Mouse (Mus musculus) neural tube, embryonic 11.5 days (tissue): ENCODE data around the gene Gm3383. TPM values are rescaled to one million over a fixed set of nuclear protein-coding genes. Genes with fewer than 3 reads are reported as not detected.
"Not testable (repeated sequence)": the region's sequence is repeated elsewhere in the genome, so short reads cannot be mapped to it uniquely, and the experiment has no call there.

ENCODE experiments used
- ATAC-seq: fragments of 200-750 bp; cut with Nextera tagmentation; 2 replicates; pipeline ENCODE4 v1.8.0; 2017; ENCODE audit warnings: moderate number of reproducible peaks, mild to moderate bottlenecking, moderate TSS enrichment, moderate library complexity; ENCODE audit not compliant: insufficient read depth, low FRiP score, low TSS enrichment
- DNase-seq: peaks from one replicate; pipeline ENCODE4 v3.0.0-alpha.2; 2015; ENCODE audit warnings: low spot score
- H3K27ac ChIP-seq: fragments of 300-500 bp; sonication (generic); 2 replicates; pipeline ENCODE4 v1.5.1; 2014; ENCODE audit warnings: low read depth, mild to moderate bottlenecking, low read length
- H3K27me3 ChIP-seq: fragments of 300-500 bp; sonication (generic); 2 replicates; pipeline ENCODE4 v1.6.1; 2014; ENCODE audit warnings: mild to moderate bottlenecking, low read length, mixed read lengths; ENCODE audit not compliant: control insufficient read depth, insufficient read depth
- H3K36me3 ChIP-seq: fragments of 300-500 bp; sonication (generic); 2 replicates; pipeline ENCODE4 v1.6.1; 2014; ENCODE audit warnings: mild to moderate bottlenecking, low read length, moderate library complexity, mixed read lengths; ENCODE audit not compliant: control insufficient read depth, insufficient read depth
- H3K4me1 ChIP-seq: fragments of 300-500 bp; sonication (generic); 2 replicates; pipeline ENCODE4 v1.6.1; 2014; ENCODE audit warnings: low read length, mixed read lengths; ENCODE audit not compliant: control insufficient read depth, insufficient read depth
- H3K4me2 ChIP-seq: fragments of 300-500 bp; sonication (generic); 2 replicates; pipeline ENCODE4 v1.6.1; 2014; ENCODE audit warnings: low read depth, mild to moderate bottlenecking, moderate library complexity
- H3K4me3 ChIP-seq: fragments of 300-500 bp; sonication (generic); 2 replicates; pipeline ENCODE4 v1.5.1; 2014; ENCODE audit warnings: low read depth, low read length
- H3K9ac ChIP-seq: fragments of 300-500 bp; sonication (generic); 2 replicates; pipeline ENCODE4 v1.6.1; 2014; ENCODE audit warnings: mild to moderate bottlenecking, low read length
- H3K9me3 ChIP-seq: fragments of 300-500 bp; sonication (generic); 2 replicates; pipeline ENCODE4 v1.6.1; 2016; ENCODE audit warnings: low read length; ENCODE audit not compliant: control insufficient read depth
- WGBS: fragments of 180-500 bp; shearing (Covaris S2); extraction: QIAGEN DNeasy Blood & Tissue Kit; methylation state at CpG from one replicate; pipeline ENCODE4 v1.1.7; 2014; 5-methylcytosine and 5-hydroxymethylcytosine counted together
- polyA plus RNA-seq: library from polyadenylated mRNA; unstranded; fragments of >200 nt; fragmentation: Nextera tagmentation; extraction: Ambion mirVana; gene quantifications from 2 replicates; pipeline ENCODE4 v1.2.1, GENCODE M21; 2014

Gm3383 gene
- polyA plus RNA-seq = 1.4 TPM in 2 replicates

DNA sequence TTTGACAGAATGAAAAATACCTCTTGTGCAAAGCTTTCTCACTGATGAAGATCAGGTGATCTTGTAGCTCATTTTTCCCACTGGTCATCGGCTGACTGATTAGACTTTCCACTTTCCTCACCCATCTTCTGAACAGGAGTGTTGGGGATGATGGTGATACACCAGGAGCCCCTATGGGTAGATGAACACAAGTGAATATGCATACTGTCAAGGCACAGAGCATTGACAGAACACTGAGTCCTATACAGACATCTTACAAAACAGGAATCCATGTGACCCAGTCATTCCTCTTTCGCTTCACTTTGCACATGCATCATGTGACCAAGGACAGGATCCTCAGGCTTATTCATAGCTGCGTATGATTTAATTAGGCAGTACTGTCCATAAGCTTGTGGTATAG lies at the start of gene Gm3383:
Gene Gm3383 (minus strand): TSS at position 101 of the 400 bp plus-strand sequence.
- not testable (repeated sequence) for H3K4me2 ChIP-seq, H3K27ac ChIP-seq
- WGBS = no CpG with 5 or more reads among the region's 3 CpGs

DNA sequence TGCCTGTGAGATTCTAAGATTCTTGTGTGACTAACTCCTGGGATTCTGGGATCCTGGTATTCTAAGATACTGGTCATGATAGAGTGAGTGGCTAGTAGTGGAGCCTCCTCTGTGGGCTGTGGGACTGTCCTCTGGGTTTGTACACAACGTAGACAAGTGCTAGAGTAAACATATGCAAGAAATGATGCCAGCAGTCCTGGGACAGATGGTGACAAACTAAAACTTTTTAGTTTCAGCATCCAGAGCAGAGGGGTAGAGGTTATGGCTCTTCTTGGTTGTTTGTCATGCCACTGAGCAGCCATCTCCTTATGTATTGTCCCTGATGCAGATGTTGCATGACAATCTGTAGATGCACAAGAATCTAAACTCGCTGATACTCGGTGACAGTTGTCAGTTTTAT lies 48.1 kb upstream of the Gm3383 start:
- not testable (repeated sequence) for H3K9ac ChIP-seq, ATAC-seq, H3K27ac ChIP-seq, H3K4me2 ChIP-seq, H3K36me3 ChIP-seq, H3K4me1 ChIP-seq, H3K4me3 ChIP-seq, DNase-seq, H3K27me3 ChIP-seq, H3K9me3 ChIP-seq
- WGBS = 93% methylated on average over 3 of the region's 3 CpGs

More for the DNA sequence above, at the start of gene Gm3383:
- H3K4me1 ChIP-seq, H3K36me3 ChIP-seq, H3K27me3 ChIP-seq, DNase-seq, ATAC-seq, H3K9ac ChIP-seq, H3K9me3 ChIP-seq, H3K4me3 ChIP-seq: not testable (repeated sequence)

DNA sequence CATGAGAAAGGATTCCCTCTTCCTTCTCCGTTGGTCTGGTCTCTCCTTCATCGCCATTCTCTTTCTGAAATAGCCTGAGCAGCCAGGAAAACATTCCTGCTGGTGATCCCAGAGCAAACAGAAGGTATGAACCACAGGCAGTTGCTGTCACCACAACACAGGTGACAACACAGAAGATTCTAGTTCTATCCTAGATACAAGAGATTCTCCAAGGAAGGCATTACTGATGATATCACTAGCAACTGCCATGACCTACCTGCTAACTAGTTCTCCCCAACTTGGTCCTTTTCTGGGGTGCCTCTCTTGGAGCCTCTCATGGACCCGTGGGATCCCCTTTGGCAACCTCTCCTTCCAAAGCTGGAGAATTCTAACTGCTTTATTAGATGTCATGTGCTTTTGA lies 22.4 kb upstream of the Gm3383 start, which contains the start of gene Gm3424:
Gene Gm3424 (minus strand): TSS at position 101 of the 400 bp plus-strand sequence.
- DNase-seq, H3K9ac ChIP-seq, H3K4me3 ChIP-seq, ATAC-seq, H3K4me1 ChIP-seq, H3K27ac ChIP-seq, H3K27me3 ChIP-seq, H3K4me2 ChIP-seq, H3K9me3 ChIP-seq, H3K36me3 ChIP-seq: not testable (repeated sequence)
- no CpG with 5 or more reads among the region's 3 CpGs for WGBS

DNA sequence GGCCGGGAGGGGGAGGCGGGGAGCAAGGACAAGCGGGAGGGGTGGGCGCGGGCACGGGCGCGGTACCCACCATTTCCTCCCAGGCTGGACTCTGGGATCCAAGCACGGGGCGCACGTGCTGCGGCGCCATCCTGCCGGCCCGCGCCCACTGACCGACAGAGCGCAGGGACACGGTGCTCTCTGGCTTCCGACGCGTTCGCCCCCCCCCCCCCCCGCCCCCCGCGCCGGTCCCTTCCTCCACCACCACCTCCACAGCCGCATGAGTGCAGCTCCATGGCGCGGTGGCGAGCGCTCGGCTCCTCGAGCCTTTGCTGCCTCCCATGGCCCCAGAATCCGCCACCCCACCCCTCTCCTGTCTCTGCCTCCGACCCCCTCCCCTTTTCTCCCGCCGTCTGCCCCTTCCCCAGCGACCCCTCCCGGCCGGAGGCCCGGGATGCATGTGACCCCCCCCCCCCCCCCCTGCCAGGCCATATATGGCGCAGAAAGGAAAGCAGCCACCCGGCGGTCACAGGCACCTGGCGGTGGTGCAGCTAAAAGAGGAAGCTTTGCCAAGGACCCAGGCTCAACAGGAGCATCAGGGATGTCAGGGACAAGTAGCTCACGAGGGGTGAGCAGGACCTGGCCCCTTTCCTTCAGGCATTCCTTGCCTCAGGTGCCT lies 5.0 kb upstream of the Gm3383 start:
- WGBS = no CpG with 5 or more reads among the region's 47 CpGs
- not testable (repeated sequence) for H3K4me3 ChIP-seq, H3K4me2 ChIP-seq, H3K9me3 ChIP-seq, DNase-seq, H3K4me1 ChIP-seq, H3K27ac ChIP-seq, H3K36me3 ChIP-seq, H3K9ac ChIP-seq, H3K27me3 ChIP-seq
- peak; percentile 74; the same call in 1 of the 2 replicates for ATAC-seq

DNA sequence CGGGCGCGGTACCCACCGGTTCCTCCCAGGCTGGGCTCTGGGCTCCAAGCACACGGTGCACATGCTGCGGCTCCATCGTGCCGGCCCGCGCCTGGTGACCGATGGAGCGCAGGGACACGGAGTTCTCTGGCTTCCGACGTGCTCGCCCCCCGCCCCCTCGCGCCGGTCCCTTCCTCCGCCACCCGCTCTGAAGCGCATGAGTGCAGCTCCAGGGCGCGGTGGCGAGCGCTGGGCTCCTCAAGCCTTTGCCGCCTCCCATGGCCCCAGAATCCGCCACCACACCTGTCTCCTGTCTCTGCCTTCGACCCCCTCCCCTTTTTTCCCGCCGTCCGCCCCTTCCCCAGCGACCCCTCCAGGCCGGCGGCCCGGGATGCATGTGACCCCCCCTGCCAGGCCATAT lies 66.3 kb downstream of the Gm3383 start, which contains the start of gene Gm3373:
Gene Gm3373 (minus strand): TSS at position 101 of the 400 bp plus-strand sequence.
- H3K27ac ChIP-seq, H3K9ac ChIP-seq, ATAC-seq, H3K4me3 ChIP-seq, H3K4me1 ChIP-seq, H3K9me3 ChIP-seq, H3K36me3 ChIP-seq, H3K27me3 ChIP-seq, DNase-seq, H3K4me2 ChIP-seq: not testable (repeated sequence)
- no CpG with 5 or more reads among the region's 37 CpGs for WGBS

DNA sequence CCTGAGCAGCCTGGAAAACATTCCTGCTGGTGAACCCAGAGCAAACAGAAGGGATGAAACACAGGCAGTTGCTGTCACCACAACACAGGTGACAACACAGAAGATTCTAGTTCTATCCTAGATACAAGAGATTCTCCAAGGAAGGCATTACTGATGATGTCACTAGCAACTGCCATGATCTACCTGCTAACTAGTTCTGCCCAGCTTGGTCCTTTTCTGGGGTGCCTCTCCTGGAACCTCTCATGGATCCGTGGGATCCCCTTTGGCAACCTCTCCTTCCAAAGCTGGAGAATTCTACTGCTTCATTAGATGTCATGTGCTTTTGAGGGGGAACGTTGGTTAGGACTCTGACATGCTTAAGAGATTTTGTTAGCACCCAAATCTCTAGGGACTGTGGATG lies 120.4 kb downstream of the Gm3383 start, which contains the start of gene Gm9603:
Gene Gm9603 (minus strand): TSS at position 101 of the 400 bp plus-strand sequence.
- not testable (repeated sequence) for H3K27me3 ChIP-seq, DNase-seq, H3K4me2 ChIP-seq, ATAC-seq, H3K9ac ChIP-seq, H3K9me3 ChIP-seq, H3K27ac ChIP-seq, H3K4me1 ChIP-seq, H3K4me3 ChIP-seq, H3K36me3 ChIP-seq
- no CpG with 5 or more reads among the region's 2 CpGs for WGBS

DNA sequence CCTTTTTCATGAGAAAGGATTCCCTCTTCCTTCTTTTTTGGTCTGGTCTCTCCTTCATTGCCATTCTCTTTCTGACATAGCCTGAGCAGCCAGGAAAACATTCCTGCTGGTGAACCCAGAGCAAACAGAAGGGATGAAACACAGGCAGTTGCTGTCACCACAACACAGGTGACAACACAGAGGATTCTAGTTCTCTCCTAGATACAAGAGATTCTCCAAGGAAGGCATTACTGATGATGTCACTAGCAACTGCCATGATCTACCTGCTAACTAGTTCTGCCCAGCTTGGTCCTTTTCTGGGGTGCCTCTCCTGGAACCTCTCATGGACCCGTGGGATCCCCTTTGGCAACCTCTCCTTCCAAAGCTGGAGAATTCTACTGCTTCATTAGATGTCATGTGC lies 174.9 kb downstream of the Gm3383 start, which contains the start of gene Gm8265:
Gene Gm8265 (minus strand): TSS at position 101 of the 400 bp plus-strand sequence.
- H3K27me3 ChIP-seq, ATAC-seq, H3K36me3 ChIP-seq, DNase-seq, H3K4me2 ChIP-seq, H3K4me1 ChIP-seq, H3K9me3 ChIP-seq, H3K4me3 ChIP-seq, H3K27ac ChIP-seq, H3K9ac ChIP-seq: not testable (repeated sequence)
- WGBS = no CpG with 5 or more reads among the region's 1 CpGs
